Mouse (Mus musculus): ENCODE measurements around the gene Tsen34. TPM values are rescaled to one million over a fixed set of nuclear protein-coding genes. Genes with fewer than 3 reads are reported as not detected.
"Not testable (repeated sequence)": the region's sequence is repeated elsewhere in the genome, so short reads cannot be mapped to it uniquely, and the experiment has no call there.

Gene Tsen34
- polyA plus RNA-seq, 1 experiment from 2014 or later = 254 TPM

GRCm38 (mm10) chr7:3692987-3693808 is 535 bp downstream of the Tsen34 start, which contains the start of gene Mboat7:
Mboat7 (minus strand) TSS chr7:3693523.
- peak within 1 kb of the TSS; percentile 85 for H3K4me2 ChIP-seq (replicated peaks)
- peak within 1 kb of the TSS; percentile 80 for H3K4me3 ChIP-seq
- peak within 1 kb of the TSS; percentile 92 for H3K9ac ChIP-seq (replicated peaks)
- no peaks in the 10 kb centered on the region for H3K9me3 ChIP-seq
- peaks cover 29% of the 10 kb centered on the region for H3K36me3 ChIP-seq
- no peaks in the 10 kb centered on the region for H3K27me3 ChIP-seq
- H3K4me1 ChIP-seq = peaks cover 33% of the 10 kb centered on the region
- WGBS = under 1% methylated on average over 55 of the region's 55 CpGs
- peak within 1 kb of the TSS; percentile 93 for H3K27ac ChIP-seq (replicated peaks)
- peak; percentile 93 for ATAC-seq (replicated peaks)

GRCm38 (mm10) chr7:3693809-3694075 is 1.1 kb downstream of the Tsen34 start:
- peak overlapping the region; percentile 80 for H3K4me3 ChIP-seq
- H3K36me3 ChIP-seq = peaks cover 32% of the 10 kb centered on the region
- peaks cover 33% of the 10 kb centered on the region for H3K4me1 ChIP-seq
- H3K9me3 ChIP-seq = no peaks in the 10 kb centered on the region
- H3K27ac ChIP-seq (replicated peaks) = peak overlapping the region; percentile 93
- 0% methylated on average over 18 of the region's 18 CpGs for WGBS
- H3K27me3 ChIP-seq = no peaks in the 10 kb centered on the region
- peak overlapping the region; percentile 92 for H3K9ac ChIP-seq (replicated peaks)
- no peak for ATAC-seq (replicated peaks)
- H3K4me2 ChIP-seq (replicated peaks) = peak overlapping the region; percentile 85

DNA sequence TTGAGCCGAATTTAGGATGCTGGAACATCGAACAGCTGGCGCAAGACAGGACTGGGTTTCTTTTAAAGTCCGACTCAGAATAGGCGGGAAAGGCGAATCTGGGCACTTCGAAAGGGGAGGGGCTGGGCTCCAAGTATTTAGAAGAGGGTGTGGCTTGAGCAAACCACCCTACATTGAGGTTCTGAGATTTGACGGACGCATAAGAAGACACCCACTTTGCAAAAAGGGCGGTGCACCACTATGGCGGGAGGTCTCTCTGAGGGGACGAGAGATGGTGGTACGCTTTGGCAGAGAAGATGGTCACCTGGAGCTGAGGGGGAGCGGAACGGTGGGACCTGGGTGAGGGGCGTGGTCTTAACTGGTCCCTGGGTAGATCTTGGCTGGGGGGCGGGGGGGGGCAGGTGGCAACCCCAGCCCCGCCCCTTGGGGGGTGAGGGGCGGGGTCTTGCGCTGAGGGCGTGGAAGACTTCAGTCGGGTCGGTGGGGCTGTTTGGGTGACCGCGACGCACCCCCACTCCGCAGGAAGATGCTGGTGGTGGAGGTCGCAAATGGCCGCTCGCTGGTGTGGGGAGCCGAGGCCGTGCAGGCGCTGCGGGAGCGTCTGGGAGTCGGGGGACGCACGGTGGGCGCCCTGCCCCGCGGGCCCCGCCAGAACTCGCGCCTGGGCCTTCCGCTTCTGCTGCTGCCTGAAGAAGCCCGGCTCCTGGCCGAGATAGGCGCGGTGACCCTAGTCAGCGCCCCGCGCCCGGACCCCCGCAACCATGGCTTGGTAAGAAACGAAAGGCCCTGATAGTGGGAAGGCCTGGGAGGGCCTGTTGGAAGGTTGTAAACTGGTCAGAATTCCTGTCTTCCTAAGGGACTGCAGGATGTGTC is 1.6 kb downstream of the Tsen34 start:
- WGBS = under 1% methylated on average over 45 of the region's 55 CpGs
- Histone ChIP-seq H3K9me3 (no peaks in the 10 kb centered on the region), H3K27ac (replicated peaks) (peak overlapping the region; percentile 93), H3K27me3 (no peaks in the 10 kb centered on the region), H3K4me1 (peaks cover 33% of the 10 kb centered on the region), H3K36me3 (peaks cover 37% of the 10 kb centered on the region), H3K4me3 (peak overlapping the region; percentile 80), H3K9ac (replicated peaks) (peak overlapping the region; percentile 92), H3K4me2 (replicated peaks) (peak overlapping the region; percentile 85)
- ATAC-seq (replicated peaks) = peak; percentile 30

DNA sequence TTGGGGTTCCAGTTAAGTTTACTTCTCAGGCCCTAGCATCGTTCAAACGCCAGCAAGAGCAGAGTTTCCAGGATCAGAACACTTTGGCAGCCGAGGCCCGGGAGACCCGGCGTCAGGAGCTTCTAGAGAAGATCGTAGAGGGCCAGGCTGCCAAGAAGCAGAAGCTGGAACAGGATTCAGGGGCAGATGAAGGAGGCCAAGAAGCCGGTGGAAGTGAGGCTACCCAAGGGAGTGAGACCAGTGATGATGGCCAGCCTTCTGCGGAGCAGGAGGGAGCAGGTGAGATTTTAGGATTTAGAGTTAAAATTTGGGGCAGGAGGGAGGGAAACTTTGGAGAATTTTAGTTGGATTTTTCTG is 2.3 kb downstream of the Tsen34 start:
- Histone ChIP-seq H3K4me1 (peaks cover 33% of the 10 kb centered on the region), H3K9ac (replicated peaks) (peak overlapping the region; percentile 92), H3K4me2 (replicated peaks) (peak overlapping the region; percentile 85), H3K27ac (replicated peaks) (peak overlapping the region; percentile 93), H3K4me3 (peak overlapping the region; percentile 80), H3K36me3 (peaks cover 42% of the 10 kb centered on the region)
- 3% methylated on average over 9 of the region's 9 CpGs for WGBS
- H3K27me3 ChIP-seq; H3K9me3 ChIP-seq; ATAC-seq (replicated peaks): not testable (repeated sequence)

GRCm38 (mm10) chr7:3698471-3698870 is 5.8 kb downstream of the Tsen34 start:
- H3K36me3 ChIP-seq = peaks cover 48% of the 10 kb centered on the region
- H3K27me3 ChIP-seq = no peaks in the 10 kb centered on the region
- no peak overlapping the region for H3K4me3 ChIP-seq
- no peaks in the 10 kb centered on the region for H3K9me3 ChIP-seq
- no peak overlapping the region for H3K9ac ChIP-seq (replicated peaks)
- no peak for ATAC-seq (replicated peaks)
- no peak overlapping the region for H3K27ac ChIP-seq (replicated peaks)
- peaks cover 20% of the 10 kb centered on the region for H3K4me1 ChIP-seq
- WGBS = 92% methylated on average over 6 of the region's 6 CpGs
- H3K4me2 ChIP-seq (replicated peaks) = no peak overlapping the region

DNA sequence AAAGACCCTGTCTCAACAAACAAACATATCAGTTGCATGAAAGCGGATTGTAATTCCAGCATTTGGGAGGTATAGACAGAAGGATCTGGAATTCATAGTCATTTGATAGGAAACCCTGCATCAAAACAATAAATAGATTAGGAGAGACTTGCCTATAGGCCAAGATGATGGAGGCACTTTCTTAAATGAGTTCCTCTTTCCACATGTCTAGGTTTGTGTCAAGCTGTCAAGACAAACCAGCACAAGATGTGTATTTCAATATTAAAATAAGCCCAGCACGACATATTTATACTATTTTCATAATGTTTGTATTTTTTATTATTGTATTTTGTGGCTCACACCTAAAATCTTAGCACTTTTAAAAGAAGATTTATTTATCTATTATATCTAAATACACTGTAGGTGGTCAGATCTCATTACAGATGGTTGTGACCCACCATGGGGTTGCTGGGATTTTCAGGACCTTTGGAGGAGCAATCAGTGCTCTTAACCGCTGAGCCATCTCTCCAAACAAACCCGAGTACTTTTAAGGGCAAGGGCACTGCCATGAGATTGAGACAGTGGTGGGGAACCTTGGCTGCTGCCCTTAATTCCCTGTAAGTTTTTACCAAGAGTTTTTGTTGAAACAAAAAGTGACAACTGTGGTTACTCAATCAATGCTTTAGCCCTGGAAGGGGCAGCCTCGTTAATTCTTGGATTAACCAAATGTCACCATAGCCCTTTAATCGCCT is 10.7 kb downstream of the Tsen34 start:
- peaks cover 48% of the 10 kb centered on the region for H3K36me3 ChIP-seq
- peak overlapping the region; percentile 85 for H3K4me3 ChIP-seq
- 20% methylated on average over 6 of the region's 6 CpGs for WGBS
- H3K9me3 ChIP-seq = no peaks in the 10 kb centered on the region
- H3K27me3 ChIP-seq = no peaks in the 10 kb centered on the region
- peak overlapping the region; percentile 95 for H3K27ac ChIP-seq (replicated peaks)
- peaks cover 29% of the 10 kb centered on the region for H3K4me1 ChIP-seq
- peak overlapping the region; percentile 79 for H3K4me2 ChIP-seq (replicated peaks)
- ATAC-seq (replicated peaks) = peak; percentile 49
- peak overlapping the region; percentile 54 for H3K9ac ChIP-seq (replicated peaks)

DNA sequence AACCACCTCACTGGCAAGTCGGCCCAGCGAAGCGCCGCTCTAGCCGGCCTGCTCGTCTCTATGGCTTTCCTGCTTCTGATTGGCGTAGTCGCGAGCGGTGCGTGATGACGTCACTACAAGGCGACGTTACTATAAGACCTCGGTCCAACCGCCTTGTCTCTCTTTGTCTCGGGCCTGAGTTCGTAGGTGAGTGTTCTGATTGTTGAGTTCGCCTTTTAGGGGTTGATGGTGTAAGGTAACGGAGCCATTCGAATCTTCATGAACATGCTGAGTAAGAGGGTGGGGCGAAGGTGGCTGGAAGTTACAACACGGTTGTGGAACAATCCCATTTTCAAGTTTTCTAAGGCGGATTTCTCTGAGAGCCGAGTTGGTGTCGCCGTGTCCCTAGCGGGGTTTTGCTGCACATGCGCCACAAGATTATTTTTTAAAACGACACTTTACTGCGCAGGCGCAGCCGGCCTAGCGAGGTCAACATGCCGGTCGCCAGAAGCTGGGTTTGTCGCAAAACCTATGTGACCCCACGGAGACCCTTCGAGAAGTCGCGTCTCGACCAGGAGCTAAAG is 11.3 kb downstream of the Tsen34 start, which contains the start of gene Rps9:
Gene Rps9 (plus strand): TSS at position 115 of the 563 bp plus-strand sequence.
- H3K36me3 ChIP-seq = peaks cover 42% of the 10 kb centered on the region
- peak within 1 kb of the TSS; percentile 95 for H3K27ac ChIP-seq (replicated peaks)
- H3K27me3 ChIP-seq = no peaks in the 10 kb centered on the region
- ATAC-seq (replicated peaks) = peak; percentile 94
- H3K4me2 ChIP-seq (replicated peaks) = peak within 1 kb of the TSS; percentile 79
- no peaks in the 10 kb centered on the region for H3K9me3 ChIP-seq
- peak within 1 kb of the TSS; percentile 73 for H3K9ac ChIP-seq (replicated peaks)
- under 1% methylated on average over 42 of the region's 42 CpGs for WGBS
- peak within 1 kb of the TSS; percentile 85 for H3K4me3 ChIP-seq
- H3K4me1 ChIP-seq = peaks cover 29% of the 10 kb centered on the region

- peak; percentile 57 for ATAC-seq (replicated peaks)
- Histone ChIP-seq H3K27me3 (no peaks in the 10 kb centered on the region), H3K4me2 (replicated peaks) (peak overlapping the region; percentile 79), H3K9ac (replicated peaks) (peak overlapping the region; percentile 73), H3K27ac (replicated peaks) (peak overlapping the region; percentile 95), H3K9me3 (no peaks in the 10 kb centered on the region), H3K4me1 (peaks cover 29% of the 10 kb centered on the region), H3K36me3 (peaks cover 38% of the 10 kb centered on the region), H3K4me3 (peak overlapping the region; percentile 85)
- WGBS = 2% methylated on average over 20 of the region's 20 CpGs
Measured at GRCm38 (mm10) chr7:3704475-3704874, 11.8 kb downstream of the Tsen34 start.

DNA sequence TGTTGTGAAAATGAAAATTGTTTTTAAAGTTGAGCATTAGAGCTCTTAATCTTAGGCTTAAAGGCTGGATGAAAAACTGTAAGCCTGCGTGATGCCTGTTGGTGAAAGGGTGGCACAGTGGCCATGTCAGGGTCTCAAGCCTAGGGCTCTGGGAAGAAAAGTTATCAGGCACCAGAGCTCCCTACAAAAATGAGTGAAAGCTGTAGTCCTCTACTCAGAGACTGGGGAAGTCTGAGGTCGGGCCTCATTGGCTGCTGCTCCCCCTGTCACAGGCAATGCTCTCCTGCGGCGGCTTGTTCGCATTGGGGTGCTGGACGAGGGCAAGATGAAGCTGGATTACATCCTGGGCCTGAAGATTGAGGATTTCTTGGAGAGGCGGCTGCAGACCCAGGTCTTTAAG is 12.8 kb downstream of the Tsen34 start:
- 4% methylated on average over 7 of the region's 7 CpGs for WGBS
- H3K36me3 ChIP-seq = peaks cover 29% of the 10 kb centered on the region
- H3K27me3 ChIP-seq; ATAC-seq (replicated peaks); H3K27ac ChIP-seq (replicated peaks); H3K9me3 ChIP-seq: not testable (repeated sequence)
- H3K4me3 ChIP-seq = peak overlapping the region; percentile 85
- peaks cover 29% of the 10 kb centered on the region for H3K4me1 ChIP-seq
- H3K9ac ChIP-seq (replicated peaks) = peak overlapping the region; percentile 73
- peak overlapping the region; percentile 79 for H3K4me2 ChIP-seq (replicated peaks)

GRCm38 (mm10) chr7:3705911-3706310 is 13.2 kb downstream of the Tsen34 start:
- H3K9me3 ChIP-seq = no peaks in the 10 kb centered on the region
- no peak overlapping the region for H3K27ac ChIP-seq (replicated peaks)
- WGBS = 33% methylated on average over 6 of the region's 6 CpGs
- ATAC-seq (replicated peaks) = no peak
- peak overlapping the region; percentile 85 for H3K4me3 ChIP-seq
- H3K4me2 ChIP-seq (replicated peaks) = peak overlapping the region; percentile 79
- peaks cover 29% of the 10 kb centered on the region for H3K4me1 ChIP-seq
- peak overlapping the region; percentile 73 for H3K9ac ChIP-seq (replicated peaks)
- peaks cover 26% of the 10 kb centered on the region for H3K36me3 ChIP-seq
- no peaks in the 10 kb centered on the region for H3K27me3 ChIP-seq

DNA sequence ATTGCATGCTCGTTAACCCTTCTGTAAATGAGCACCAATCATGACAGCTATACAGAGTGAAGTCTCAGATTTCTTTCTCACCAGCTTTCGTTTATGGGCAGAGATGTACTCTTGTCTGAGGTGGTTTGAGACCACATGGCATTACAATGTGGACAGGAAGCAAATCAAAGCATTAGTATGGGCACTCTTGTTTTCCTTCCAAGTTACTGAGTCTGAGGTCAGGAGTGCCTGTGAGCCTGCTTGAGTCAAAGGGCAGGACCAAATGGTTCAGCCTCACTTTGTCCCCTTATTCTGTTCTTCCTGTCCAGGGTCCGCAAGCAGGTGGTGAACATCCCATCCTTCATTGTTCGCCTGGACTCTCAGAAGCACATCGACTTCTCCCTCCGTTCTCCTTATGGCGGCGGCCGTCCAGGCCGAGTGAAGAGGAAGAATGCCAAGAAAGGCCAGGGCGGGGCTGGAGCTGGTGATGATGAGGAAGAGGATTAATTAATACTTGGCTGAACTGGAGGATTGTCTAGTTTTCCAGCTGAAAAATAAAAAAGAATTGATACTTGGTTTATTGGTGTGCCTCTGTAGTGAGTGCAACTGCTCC is 13.8 kb downstream of the Tsen34 start:
- 0 out of 2 replicates have a peak overlapping the region, but pooled peaks have one; percentile 73 for H3K9ac ChIP-seq (replicated peaks)
- 35% methylated on average over 11 of the region's 11 CpGs for WGBS
- no peak overlapping the region for H3K27ac ChIP-seq (replicated peaks)

More for the DNA sequence above, 13.8 kb downstream of the Tsen34 start:
- peaks cover 29% of the 10 kb centered on the region for H3K4me1 ChIP-seq
- H3K4me3 ChIP-seq = peak overlapping the region; percentile 85
- no peak for ATAC-seq (replicated peaks)
- H3K9me3 ChIP-seq = no peaks in the 10 kb centered on the region
- H3K36me3 ChIP-seq = peaks cover 22% of the 10 kb centered on the region
- H3K4me2 ChIP-seq (replicated peaks) = peak overlapping the region; percentile 79
- no peaks in the 10 kb centered on the region for H3K27me3 ChIP-seq
